Mouse (Mus musculus): ENCODE measurements at regions not wholly inside any gene's neighbourhood (a gene's known extent, or its start where the extent isn't known, plus 50 kb on each side); places are given as distances from the start of the nearest gene placed in this dataset.

DNA sequence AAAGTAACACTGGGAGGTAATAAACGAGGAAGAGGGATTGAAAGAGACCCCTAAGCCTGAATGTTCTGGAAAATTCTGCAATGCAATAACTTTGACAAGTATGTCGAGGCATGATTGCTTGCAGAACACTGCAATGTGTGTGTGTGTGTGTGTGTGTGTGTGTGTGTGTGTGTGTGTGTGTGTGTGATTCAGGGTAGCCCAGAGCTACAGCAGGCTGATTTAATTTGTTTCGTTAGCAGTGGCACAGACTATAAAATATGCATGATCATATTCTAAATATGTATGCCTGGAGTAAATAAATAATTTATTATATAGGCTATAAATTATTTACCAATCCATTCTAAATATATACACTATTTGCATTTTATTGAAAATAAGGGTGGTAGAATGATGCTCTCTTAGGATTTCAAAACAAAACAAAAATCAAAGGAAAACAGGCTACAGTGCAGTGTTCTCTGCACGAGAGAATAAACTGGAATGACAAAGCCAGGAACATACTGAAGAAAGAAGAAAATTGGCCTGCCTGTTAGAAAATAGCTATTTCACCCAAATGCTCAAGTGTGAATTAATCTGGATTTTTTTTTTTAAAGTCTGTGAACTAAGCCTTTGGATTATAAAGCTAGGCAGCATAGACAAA is 334.2 kb upstream of the 4930583I09Rik start:
- WGBS = 86% methylated on average over 4 of the region's 4 CpGs
- TF ChIP-seq POLR2A (IDR thresholded peaks at IDR 0.05; ENCODE audit: borderline replicate concordance, insufficient read depth, low read length) (no peak), CTCF (IDR thresholded peaks at IDR 0.05; ENCODE audit: borderline replicate concordance, insufficient read depth, low read depth, low read length) (no peak)
- Histone ChIP-seq H3K4me1 (ENCODE audit: control insufficient read depth, insufficient read depth, low read length) (no peaks in the 10 kb centered on the region), H3K4me3 (replicated peaks; ENCODE audit: insufficient read depth, low read depth, low read length) (no peak overlapping the region), H3K27me3 (ENCODE audit: control insufficient read depth, insufficient read depth, low read length) (no peaks in the 10 kb centered on the region), H3K27ac (ENCODE audit: insufficient read depth, low read length) (no peak overlapping the region)
- DNase-seq = no peak

DNA sequence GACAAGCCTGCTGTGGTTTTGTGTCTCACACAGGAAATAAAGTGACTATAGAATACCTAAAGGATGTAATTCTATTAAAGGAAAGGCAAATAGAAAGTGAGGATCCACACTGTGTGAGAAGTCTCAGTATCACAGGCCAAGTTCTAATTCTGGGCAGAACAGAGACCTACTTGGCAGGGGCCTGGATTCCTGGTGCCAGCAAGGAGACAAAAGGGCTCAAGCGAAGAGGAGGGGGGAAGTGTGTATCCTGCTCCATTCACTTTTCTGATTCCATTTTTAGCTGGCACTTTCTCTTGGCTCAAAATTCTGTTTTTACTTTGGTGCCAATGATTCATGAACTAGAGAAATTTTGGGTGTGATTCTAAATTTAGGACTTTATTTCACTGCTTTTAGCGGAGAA is 310.5 kb upstream of the 4930583I09Rik start:
- Histone ChIP-seq H3K4me1 (ENCODE audit: control insufficient read depth, insufficient read depth, low read length) (no peaks in the 10 kb centered on the region), H3K27ac (ENCODE audit: insufficient read depth, low read length) (no peak overlapping the region), H3K27me3 (ENCODE audit: control insufficient read depth, insufficient read depth, low read length) (no peaks in the 10 kb centered on the region), H3K4me3 (replicated peaks; ENCODE audit: insufficient read depth, low read depth, low read length) (no peak overlapping the region)
- 4% methylated on average over 2 of the region's 2 CpGs for WGBS
- TF ChIP-seq CTCF (IDR thresholded peaks at IDR 0.05; ENCODE audit: borderline replicate concordance, insufficient read depth, low read depth, low read length) = no peak
- TF ChIP-seq POLR2A (IDR thresholded peaks at IDR 0.05; ENCODE audit: borderline replicate concordance, insufficient read depth, low read length) = no peak
- DNase-seq = peak; percentile 73 to 87

DNA sequence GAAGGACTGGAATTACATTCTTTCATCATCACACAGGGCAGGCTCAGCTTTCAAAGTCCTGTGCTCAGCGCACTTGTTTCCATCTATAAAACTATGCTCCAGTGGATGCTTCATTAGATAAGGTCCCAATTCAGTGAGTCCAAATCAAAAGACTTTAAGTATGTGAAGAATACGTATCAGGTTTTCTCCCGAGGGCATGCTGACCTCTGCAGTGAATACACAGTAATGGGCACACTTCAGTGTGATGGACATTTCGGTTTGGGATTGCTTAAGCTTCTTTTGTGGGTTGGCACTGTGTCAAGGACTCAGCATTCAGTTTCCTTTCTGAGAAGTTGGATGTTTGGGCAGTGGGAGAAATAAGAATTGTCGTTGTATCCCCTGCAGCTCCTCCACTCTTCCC is 278.8 kb upstream of the 4930583I09Rik start:
- 75% methylated on average over 5 of the region's 5 CpGs for WGBS
- TF ChIP-seq POLR2A (IDR thresholded peaks at IDR 0.05; ENCODE audit: borderline replicate concordance, insufficient read depth, low read length) (no peak), CTCF (IDR thresholded peaks at IDR 0.05; ENCODE audit: borderline replicate concordance, insufficient read depth, low read depth, low read length) (no peak)
- Histone ChIP-seq H3K4me3 (replicated peaks; ENCODE audit: insufficient read depth, low read depth, low read length) (no peak overlapping the region), H3K4me1 (ENCODE audit: control insufficient read depth, insufficient read depth, low read length) (no peaks in the 10 kb centered on the region), H3K27me3 (ENCODE audit: control insufficient read depth, insufficient read depth, low read length) (no peaks in the 10 kb centered on the region), H3K27ac (ENCODE audit: insufficient read depth, low read length) (no peak overlapping the region)
- DNase-seq = no peak

DNA sequence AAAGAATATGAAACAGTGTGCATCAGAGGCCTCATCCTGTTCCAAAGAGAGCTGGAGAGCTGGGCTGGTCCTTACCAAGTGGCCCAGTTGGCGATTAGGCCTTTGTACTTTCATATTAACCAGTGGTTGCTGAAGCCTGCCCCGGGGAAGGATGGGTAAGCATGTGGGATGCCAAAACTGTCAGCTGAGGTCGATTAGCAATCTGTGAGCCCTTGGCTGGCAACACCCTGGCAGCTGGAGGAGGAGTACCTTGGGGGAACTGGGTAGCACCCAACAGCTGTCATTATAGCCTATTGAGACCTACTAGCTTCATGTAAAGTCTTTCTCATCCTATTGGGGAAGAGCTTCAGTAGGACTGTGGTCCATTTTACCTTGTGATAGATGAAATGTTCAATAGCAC is 277.2 kb upstream of the 4930583I09Rik start:
- H3K4me3 ChIP-seq (replicated peaks; ENCODE audit: insufficient read depth, low read depth, low read length) = no peak overlapping the region
- no peak overlapping the region for H3K27ac ChIP-seq (ENCODE audit: insufficient read depth, low read length)
- H3K4me1 ChIP-seq (ENCODE audit: control insufficient read depth, insufficient read depth, low read length) = no peaks in the 10 kb centered on the region
- 17% methylated on average over 3 of the region's 3 CpGs for WGBS
- H3K27me3 ChIP-seq (ENCODE audit: control insufficient read depth, insufficient read depth, low read length) = no peaks in the 10 kb centered on the region
- DNase-seq = no peak
- TF ChIP-seq POLR2A (IDR thresholded peaks at IDR 0.05; ENCODE audit: borderline replicate concordance, insufficient read depth, low read length) (no peak), CTCF (IDR thresholded peaks at IDR 0.05; ENCODE audit: borderline replicate concordance, insufficient read depth, low read depth, low read length) (no peak)

DNA sequence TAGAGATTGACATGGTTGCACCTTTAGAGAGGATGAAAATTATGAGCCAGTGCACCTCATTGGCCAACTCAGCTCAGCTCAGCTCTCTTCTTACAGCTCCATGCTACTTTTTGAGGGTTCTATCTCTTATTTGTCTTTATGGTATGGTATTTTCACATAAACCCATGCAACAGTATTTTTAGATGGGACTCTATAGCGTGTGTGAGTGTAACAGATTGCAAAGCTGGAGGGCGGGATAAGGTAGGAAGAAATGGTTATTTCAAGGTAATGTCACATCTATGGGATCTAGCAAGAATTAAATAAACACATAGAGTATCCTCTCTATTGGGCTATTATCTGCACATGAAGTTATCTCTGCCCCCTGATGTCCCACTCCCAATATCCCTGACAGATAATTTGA is 269.8 kb upstream of the 4930583I09Rik start:
- Histone ChIP-seq H3K4me1 (ENCODE audit: control insufficient read depth, insufficient read depth, low read length) (no peaks in the 10 kb centered on the region), H3K4me3 (replicated peaks; ENCODE audit: insufficient read depth, low read depth, low read length) (no peak overlapping the region), H3K27ac (ENCODE audit: insufficient read depth, low read length) (no peak overlapping the region), H3K27me3 (ENCODE audit: control insufficient read depth, insufficient read depth, low read length) (no peaks in the 10 kb centered on the region)
- DNase-seq = no peak
- TF ChIP-seq POLR2A (IDR thresholded peaks at IDR 0.05; ENCODE audit: borderline replicate concordance, insufficient read depth, low read length) (no peak), CTCF (IDR thresholded peaks at IDR 0.05; ENCODE audit: borderline replicate concordance, insufficient read depth, low read depth, low read length) (no peak)
- WGBS = 100% methylated on average over 2 of the region's 2 CpGs

DNA sequence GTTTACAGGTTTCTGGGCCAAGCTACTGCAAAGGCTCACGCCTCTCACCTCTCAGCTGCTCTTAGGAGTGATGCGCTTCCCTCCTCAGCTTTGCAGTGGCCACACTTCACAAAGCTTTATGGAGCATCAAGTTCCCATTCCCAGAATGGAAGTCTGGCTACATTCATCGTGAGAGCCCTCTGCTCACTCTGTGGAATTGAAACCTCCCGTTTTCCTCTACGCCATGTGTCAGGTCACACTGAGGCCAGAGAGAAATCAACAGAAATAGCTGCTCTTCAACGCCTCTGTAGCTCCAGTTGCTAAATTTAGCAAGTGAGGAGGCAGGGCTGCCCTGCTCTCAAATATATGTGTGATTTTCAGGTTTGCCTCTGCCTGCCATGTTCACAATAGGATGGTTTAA is 265.3 kb upstream of the 4930583I09Rik start:
- Histone ChIP-seq H3K27ac (ENCODE audit: insufficient read depth, low read length) (no peak overlapping the region), H3K27me3 (ENCODE audit: control insufficient read depth, insufficient read depth, low read length) (no peaks in the 10 kb centered on the region), H3K4me1 (ENCODE audit: control insufficient read depth, insufficient read depth, low read length) (no peaks in the 10 kb centered on the region), H3K4me3 (replicated peaks; ENCODE audit: insufficient read depth, low read depth, low read length) (no peak overlapping the region)
- TF ChIP-seq CTCF (IDR thresholded peaks at IDR 0.05; ENCODE audit: borderline replicate concordance, insufficient read depth, low read depth, low read length) (no peak), POLR2A (IDR thresholded peaks at IDR 0.05; ENCODE audit: borderline replicate concordance, insufficient read depth, low read length) (no peak)
- WGBS = 58% methylated on average over 6 of the region's 6 CpGs
- DNase-seq = no peak

DNA sequence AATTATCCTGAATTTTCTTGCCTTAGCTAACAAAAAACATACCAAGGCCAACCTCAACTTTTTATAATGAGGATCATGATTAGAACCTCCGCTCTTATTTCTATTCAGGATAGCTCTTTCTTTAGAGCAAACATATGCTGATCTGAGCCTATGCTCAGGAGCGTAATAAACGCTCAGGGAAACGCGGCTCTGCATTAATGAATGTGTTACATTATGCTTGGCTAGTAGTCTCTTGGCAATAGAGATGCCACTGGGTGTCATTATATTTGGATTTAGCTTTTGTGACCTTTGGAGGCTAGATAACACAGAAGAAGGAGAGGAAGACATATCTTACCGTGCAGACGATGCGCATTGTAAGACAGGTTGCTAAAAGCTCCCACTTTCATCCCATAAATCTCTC is 246.4 kb upstream of the 4930583I09Rik start:
- Histone ChIP-seq H3K27ac (ENCODE audit: insufficient read depth, low read length) (no peak overlapping the region), H3K27me3 (ENCODE audit: control insufficient read depth, insufficient read depth, low read length) (no peaks in the 10 kb centered on the region), H3K4me1 (ENCODE audit: control insufficient read depth, insufficient read depth, low read length) (no peaks in the 10 kb centered on the region), H3K4me3 (replicated peaks; ENCODE audit: insufficient read depth, low read depth, low read length) (no peak overlapping the region)
- WGBS = 87% methylated on average over 8 of the region's 8 CpGs
- TF ChIP-seq POLR2A (IDR thresholded peaks at IDR 0.05; ENCODE audit: borderline replicate concordance, insufficient read depth, low read length) = no peak
- TF ChIP-seq CTCF (IDR thresholded peaks at IDR 0.05; ENCODE audit: borderline replicate concordance, insufficient read depth, low read depth, low read length) = no peak
- DNase-seq = no peak

DNA sequence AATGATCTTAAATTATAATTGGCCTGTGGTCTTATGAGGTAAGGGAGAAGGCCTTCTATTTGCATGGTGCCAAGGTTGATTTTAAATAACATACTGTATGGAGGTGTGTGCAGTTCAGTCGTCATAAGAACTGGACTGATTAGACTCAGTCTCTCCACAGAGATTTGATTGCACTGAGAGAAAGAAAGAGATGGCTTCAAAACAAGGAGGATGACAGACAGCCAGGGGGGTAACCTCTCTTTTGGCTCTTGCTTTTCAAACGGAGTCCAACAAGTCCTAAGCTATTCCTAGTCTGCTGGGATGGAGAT is 245.9 kb upstream of the 4930583I09Rik start:
- Histone ChIP-seq H3K27ac (ENCODE audit: insufficient read depth, low read length) (no peak overlapping the region), H3K4me3 (replicated peaks; ENCODE audit: insufficient read depth, low read depth, low read length) (no peak overlapping the region), H3K4me1 (ENCODE audit: control insufficient read depth, insufficient read depth, low read length) (no peaks in the 10 kb centered on the region), H3K27me3 (ENCODE audit: control insufficient read depth, insufficient read depth, low read length) (no peaks in the 10 kb centered on the region)
- DNase-seq = no peak
- 73% methylated on average over 2 of the region's 2 CpGs for WGBS
- no peak for TF ChIP-seq POLR2A (IDR thresholded peaks at IDR 0.05; ENCODE audit: borderline replicate concordance, insufficient read depth, low read length)
- TF ChIP-seq CTCF (IDR thresholded peaks at IDR 0.05; ENCODE audit: borderline replicate concordance, insufficient read depth, low read depth, low read length) = no peak

Measured in cerebellum, adult 2 months (tissue).